Mouse (Mus musculus): ENCODE results near the gene Nceh1. TPM values are rescaled to one million over a fixed set of nuclear protein-coding genes. Genes with fewer than 3 reads are reported as not detected.

The Nceh1 gene
- polyA plus RNA-seq, 1 experiment from 2014 or later = 21.3 TPM

- Histone ChIP-seq H3K4me2 (ENCODE audit: low read length) (no peak overlapping the region), H3K9ac (ENCODE audit: low read length) (0 out of 2 replicates have a peak overlapping the region, but pooled peaks have one; percentile 12), H3K27me3 (ENCODE audit: control insufficient read depth, insufficient read depth, low read length) (no peaks in the 10 kb centered on the region), H3K27ac (replicated peaks in 1 of 2; ENCODE audit: control insufficient read depth in 1 of 2, insufficient read depth in 1 of 2, low read depth in 2 of 2, low read length in 2 of 2) (peak overlapping the region; percentile 46 to 60), H3K9me3 (ENCODE audit: control insufficient read depth, low read length) (no peaks in the 10 kb centered on the region), H3K4me1 (ENCODE audit: control insufficient read depth in 2 of 2, insufficient read depth in 2 of 2, low read length in 2 of 2) (peaks cover 11 to 28% of the 10 kb centered on the region in 2 experiments), H3K36me3 (ENCODE audit: control insufficient read depth, insufficient read depth, low read length) (0 out of 2 replicates have a peak, but pooled peaks cover 6% of the 10 kb centered on the region), H3K4me3 (ENCODE audit: control insufficient read depth in 1 of 2, insufficient read depth in 1 of 2, low read depth in 1 of 2, low read length in 2 of 2) (no peak overlapping the region)
- no peak for ATAC-seq (ENCODE audit: insufficient number of reproducible peaks, insufficient read depth, low FRiP score, low read depth)
- 48% methylated on average over 5 of the region's 5 CpGs for WGBS
Measured at GRCm38 (mm10) chr3:27205068-27205467, 22.3 kb downstream of the Nceh1 start.

GRCm38 (mm10) chr3:27205514-27206220, 22.9 kb downstream of the Nceh1 start:
- H3K4me2 ChIP-seq (ENCODE audit: low read length) = no peak overlapping the region
- H3K27me3 ChIP-seq (ENCODE audit: control insufficient read depth, insufficient read depth, low read length) = no peaks in the 10 kb centered on the region
- H3K4me3 ChIP-seq (ENCODE audit: control insufficient read depth in 1 of 2, insufficient read depth in 1 of 2, low read depth in 1 of 2, low read length in 2 of 2) = no peak overlapping the region
- peaks cover 11 to 28% of the 10 kb centered on the region in 2 experiments for H3K4me1 ChIP-seq (ENCODE audit: control insufficient read depth in 2 of 2, insufficient read depth in 2 of 2, low read length in 2 of 2)
- H3K27ac ChIP-seq (replicated peaks in 1 of 2; ENCODE audit: control insufficient read depth in 1 of 2, insufficient read depth in 1 of 2, low read depth in 2 of 2, low read length in 2 of 2) = peak overlapping the region; percentile 46 to 60
- 0 out of 2 replicates have a peak, but pooled peaks cover 6% of the 10 kb centered on the region for H3K36me3 ChIP-seq (ENCODE audit: control insufficient read depth, insufficient read depth, low read length)
- H3K9ac ChIP-seq (ENCODE audit: low read length) = 0 out of 2 replicates have a peak overlapping the region, but pooled peaks have one; percentile 12
- no peak for ATAC-seq (ENCODE audit: insufficient number of reproducible peaks, insufficient read depth, low FRiP score, low read depth)
- 72% methylated on average over 9 of the region's 9 CpGs for WGBS
- H3K9me3 ChIP-seq (ENCODE audit: control insufficient read depth, low read length) = no peaks in the 10 kb centered on the region

GRCm38 (mm10) chr3:27206221-27206560, 23.4 kb downstream of the Nceh1 start:
- no peaks in the 10 kb centered on the region for H3K9me3 ChIP-seq (ENCODE audit: control insufficient read depth, low read length)
- no peak overlapping the region for H3K4me2 ChIP-seq (ENCODE audit: low read length)
- 0 out of 2 replicates have a peak, but pooled peaks cover 6% of the 10 kb centered on the region for H3K36me3 ChIP-seq (ENCODE audit: control insufficient read depth, insufficient read depth, low read length)
- no peak overlapping the region for H3K4me3 ChIP-seq (ENCODE audit: control insufficient read depth in 1 of 2, insufficient read depth in 1 of 2, low read depth in 1 of 2, low read length in 2 of 2)
- no peaks in the 10 kb centered on the region for H3K27me3 ChIP-seq (ENCODE audit: control insufficient read depth, insufficient read depth, low read length)
- no peak for ATAC-seq (ENCODE audit: insufficient number of reproducible peaks, insufficient read depth, low FRiP score, low read depth)
- WGBS = 65% methylated on average over 4 of the region's 4 CpGs
- no peak overlapping the region for H3K9ac ChIP-seq (ENCODE audit: low read length)
- H3K4me1 ChIP-seq (ENCODE audit: control insufficient read depth in 2 of 2, insufficient read depth in 2 of 2, low read length in 2 of 2) = peaks cover 11 to 27% of the 10 kb centered on the region in 2 experiments
- H3K27ac ChIP-seq (replicated peaks in 1 of 2; ENCODE audit: control insufficient read depth in 1 of 2, insufficient read depth in 1 of 2, low read depth in 2 of 2, low read length in 2 of 2) = 0 out of 4 replicates have a peak overlapping the region, but pooled peaks have one; percentile 28 to 60

GRCm38 (mm10) chr3:27206577-27206976, 23.8 kb downstream of the Nceh1 start:
- H3K9me3 ChIP-seq (ENCODE audit: control insufficient read depth, low read length) = no peaks in the 10 kb centered on the region
- ATAC-seq (ENCODE audit: insufficient number of reproducible peaks, insufficient read depth, low FRiP score, low read depth) = no peak
- no peak overlapping the region for H3K4me3 ChIP-seq (ENCODE audit: control insufficient read depth in 1 of 2, insufficient read depth in 1 of 2, low read depth in 1 of 2, low read length in 2 of 2)
- H3K4me2 ChIP-seq (ENCODE audit: low read length) = no peak overlapping the region
- no peak overlapping the region for H3K9ac ChIP-seq (ENCODE audit: low read length)
- no peaks in the 10 kb centered on the region for H3K27me3 ChIP-seq (ENCODE audit: control insufficient read depth, insufficient read depth, low read length)
- H3K36me3 ChIP-seq (ENCODE audit: control insufficient read depth, insufficient read depth, low read length) = 0 out of 2 replicates have a peak, but pooled peaks cover 6% of the 10 kb centered on the region
- peaks cover 10 to 23% of the 10 kb centered on the region in 2 experiments for H3K4me1 ChIP-seq (ENCODE audit: control insufficient read depth in 2 of 2, insufficient read depth in 2 of 2, low read length in 2 of 2)
- 0 out of 4 replicates have a peak overlapping the region, but pooled peaks of 1 of the 2 experiments have one; percentile 50 for H3K27ac ChIP-seq (replicated peaks in 1 of 2; ENCODE audit: control insufficient read depth in 1 of 2, insufficient read depth in 1 of 2, low read depth in 2 of 2, low read length in 2 of 2)
- 75% methylated on average over 8 of the region's 8 CpGs for WGBS

- Histone ChIP-seq H3K9me3 (ENCODE audit: control insufficient read depth, low read length) (no peaks in the 10 kb centered on the region), H3K27ac (replicated peaks in 1 of 2; ENCODE audit: control insufficient read depth in 1 of 2, insufficient read depth in 1 of 2, low read depth in 2 of 2, low read length in 2 of 2) (no peak overlapping the region), H3K4me1 (ENCODE audit: control insufficient read depth in 2 of 2, insufficient read depth in 2 of 2, low read length in 2 of 2) (peaks cover 8 to 18% of the 10 kb centered on the region in 2 experiments; a peak in 3 of 4 replicates), H3K36me3 (ENCODE audit: control insufficient read depth, insufficient read depth, low read length) (0 out of 2 replicates have a peak, but pooled peaks cover 6% of the 10 kb centered on the region), H3K27me3 (ENCODE audit: control insufficient read depth, insufficient read depth, low read length) (no peaks in the 10 kb centered on the region), H3K4me2 (ENCODE audit: low read length) (no peak overlapping the region), H3K9ac (ENCODE audit: low read length) (no peak overlapping the region), H3K4me3 (ENCODE audit: control insufficient read depth in 1 of 2, insufficient read depth in 1 of 2, low read depth in 1 of 2, low read length in 2 of 2) (no peak overlapping the region)
- 85% methylated on average over 9 of the region's 9 CpGs for WGBS
- no peak for ATAC-seq (ENCODE audit: insufficient number of reproducible peaks, insufficient read depth, low FRiP score, low read depth)
Measured at GRCm38 (mm10) chr3:27209707-27210106, 26.9 kb downstream of the Nceh1 start.

GRCm38 (mm10) chr3:27210271-27210670, 27.5 kb downstream of the Nceh1 start:
- Histone ChIP-seq H3K9me3 (ENCODE audit: control insufficient read depth, low read length) (no peaks in the 10 kb centered on the region), H3K4me2 (ENCODE audit: low read length) (no peak overlapping the region), H3K27me3 (ENCODE audit: control insufficient read depth, insufficient read depth, low read length) (no peaks in the 10 kb centered on the region), H3K4me3 (ENCODE audit: control insufficient read depth in 1 of 2, insufficient read depth in 1 of 2, low read depth in 1 of 2, low read length in 2 of 2) (no peak overlapping the region), H3K27ac (replicated peaks in 1 of 2; ENCODE audit: control insufficient read depth in 1 of 2, insufficient read depth in 1 of 2, low read depth in 2 of 2, low read length in 2 of 2) (no peak overlapping the region), H3K4me1 (ENCODE audit: control insufficient read depth in 2 of 2, insufficient read depth in 2 of 2, low read length in 2 of 2) (peaks cover 4 to 13% of the 10 kb centered on the region in 2 experiments; a peak in 3 of 4 replicates), H3K9ac (ENCODE audit: low read length) (no peak overlapping the region), H3K36me3 (ENCODE audit: control insufficient read depth, insufficient read depth, low read length) (0 out of 2 replicates have a peak, but pooled peaks cover 6% of the 10 kb centered on the region)
- 72% methylated on average over 7 of the region's 7 CpGs for WGBS
- ATAC-seq (ENCODE audit: insufficient number of reproducible peaks, insufficient read depth, low FRiP score, low read depth) = no peak

GRCm38 (mm10) chr3:27214016-27214816, 31.5 kb downstream of the Nceh1 start:
- ATAC-seq (ENCODE audit: insufficient number of reproducible peaks, insufficient read depth, low FRiP score, low read depth) = no peak
- no peak overlapping the region for H3K4me2 ChIP-seq (ENCODE audit: low read length)
- 85% methylated on average over 8 of the region's 8 CpGs for WGBS
- H3K27ac ChIP-seq (replicated peaks in 1 of 2; ENCODE audit: control insufficient read depth in 1 of 2, insufficient read depth in 1 of 2, low read depth in 2 of 2, low read length in 2 of 2) = no peak overlapping the region
- no peaks in the 10 kb centered on the region for H3K36me3 ChIP-seq (ENCODE audit: control insufficient read depth, insufficient read depth, low read length)
- H3K4me3 ChIP-seq (ENCODE audit: control insufficient read depth in 1 of 2, insufficient read depth in 1 of 2, low read depth in 1 of 2, low read length in 2 of 2) = no peak overlapping the region
- no peaks in the 10 kb centered on the region for H3K9me3 ChIP-seq (ENCODE audit: control insufficient read depth, low read length)
- no peaks in the 10 kb centered on the region for H3K27me3 ChIP-seq (ENCODE audit: control insufficient read depth, insufficient read depth, low read length)
- H3K4me1 ChIP-seq (ENCODE audit: control insufficient read depth in 2 of 2, insufficient read depth in 2 of 2, low read length in 2 of 2) = no peaks in the 10 kb centered on the region
- no peak overlapping the region for H3K9ac ChIP-seq (ENCODE audit: low read length)

Measured in heart, embryonic 14.5 days (tissue).